Mouse (Mus musculus): ENCODE data around the gene Mb. TPM values are rescaled to one million over a fixed set of nuclear protein-coding genes. Genes with fewer than 3 reads are reported as not detected.
A peak's percentile ranks its signal among the peaks of the same experiment; 100 is the strongest.

Mb gene
- polyA plus RNA-seq, 1 experiment from 2014 or later = 1.4 TPM

DNA sequence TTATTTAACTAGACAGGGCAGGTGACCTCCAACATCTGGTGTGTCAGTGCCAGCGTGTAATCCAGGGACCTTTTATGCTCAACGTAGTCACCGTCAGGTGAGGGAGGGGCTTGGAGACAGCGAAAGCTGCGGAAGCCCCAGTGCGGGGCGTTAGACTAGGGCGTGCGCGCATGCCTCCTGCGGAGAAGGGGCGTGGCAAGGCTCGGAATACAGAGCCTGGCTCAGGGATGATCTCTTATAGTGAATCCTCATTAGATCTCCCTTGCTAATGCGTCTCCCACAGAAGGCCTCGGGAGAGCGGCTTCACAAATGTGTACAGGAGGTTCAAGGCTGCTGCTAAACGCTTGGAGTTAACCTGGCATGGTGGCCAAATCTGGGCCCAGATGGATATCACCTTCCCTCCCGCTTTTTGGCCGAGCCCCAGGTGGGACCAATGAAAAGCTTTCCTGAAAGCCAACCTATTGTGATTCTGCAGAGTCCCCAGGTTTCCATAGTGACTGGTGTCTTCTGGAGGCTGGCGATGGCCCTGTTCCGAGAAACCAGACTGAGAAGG is 62.9 kb downstream of the Mb start:
- no peaks in the 10 kb centered on the region for H3K9me3 ChIP-seq (ENCODE audit: control insufficient read depth, low read length)
- H3K27ac ChIP-seq (ENCODE audit: low read depth, low read length) = peak overlapping the region; percentile 66
- H3K4me3 ChIP-seq (ENCODE audit: low read depth, low read length) = peak overlapping the region; percentile 31
- 2% methylated on average over 21 of the region's 21 CpGs for WGBS
- H3K36me3 ChIP-seq (ENCODE audit: control insufficient read depth, insufficient read depth, low read length) = no peaks in the 10 kb centered on the region
- H3K9ac ChIP-seq (replicated peaks; ENCODE audit: low read depth, low read length) = peak overlapping the region; percentile 43
- H3K4me2 ChIP-seq (ENCODE audit: low read depth, low read length) = peak overlapping the region; percentile 58
- H3K27me3 ChIP-seq (ENCODE audit: control insufficient read depth, insufficient read depth, low read length) = no peaks in the 10 kb centered on the region
- peak; percentile 94 for ATAC-seq (ENCODE audit: low read depth)
- H3K4me1 ChIP-seq (ENCODE audit: control insufficient read depth, insufficient read depth, low read length) = peaks cover 9% of the 10 kb centered on the region; the same call in 1 of the 2 replicates

DNA sequence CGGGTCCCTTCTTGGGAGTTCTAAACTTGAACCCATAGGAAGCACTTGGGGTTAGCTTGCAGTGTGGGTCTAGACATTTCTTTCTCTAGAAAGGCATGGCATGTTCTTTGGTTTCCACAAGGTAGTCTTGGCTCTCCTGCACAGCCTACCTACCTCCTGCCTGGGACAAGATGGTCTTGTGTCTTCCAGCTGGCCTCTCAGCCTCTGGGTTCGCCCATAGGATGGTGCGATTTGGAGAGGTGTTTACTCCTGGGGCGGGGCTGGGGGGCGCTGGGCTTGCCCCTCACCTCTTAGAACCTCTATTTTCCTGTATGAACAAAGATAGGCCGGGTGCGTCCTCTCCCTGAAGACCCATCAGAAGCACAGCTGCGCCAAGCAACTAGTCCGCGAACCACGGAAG is 63.3 kb downstream of the Mb start:
- Histone ChIP-seq H3K27ac (ENCODE audit: low read depth, low read length) (peak overlapping the region; percentile 66; the same call in 1 of the 2 replicates), H3K36me3 (ENCODE audit: control insufficient read depth, insufficient read depth, low read length) (no peaks in the 10 kb centered on the region)

DNA sequence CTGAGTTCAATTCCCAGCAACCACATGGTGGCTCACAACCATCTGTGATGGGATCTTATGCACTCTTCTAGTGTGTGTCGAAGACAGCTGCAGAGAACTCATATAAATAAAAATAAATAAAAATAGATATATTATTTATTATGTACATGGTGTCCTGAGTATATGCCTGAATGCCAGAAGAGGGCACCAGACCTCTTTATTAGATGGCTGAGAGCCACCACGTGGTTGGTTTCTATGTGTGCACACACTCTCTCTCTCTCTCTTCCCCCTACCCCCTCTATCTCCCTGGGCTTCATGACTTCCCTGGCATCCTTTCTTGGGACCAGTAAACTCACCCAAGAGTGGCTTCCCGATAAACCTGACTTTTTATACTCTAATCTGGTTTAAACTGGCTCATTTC is 67.7 kb downstream of the Mb start:
- no peak for ATAC-seq (ENCODE audit: low read depth)
- no peak overlapping the region for H3K9ac ChIP-seq (replicated peaks; ENCODE audit: low read depth, low read length)
- WGBS = 49% methylated on average over 3 of the region's 3 CpGs
- no peaks in the 10 kb centered on the region for H3K27me3 ChIP-seq (ENCODE audit: control insufficient read depth, insufficient read depth, low read length)
- no peaks in the 10 kb centered on the region for H3K36me3 ChIP-seq (ENCODE audit: control insufficient read depth, insufficient read depth, low read length)
- H3K27ac ChIP-seq (ENCODE audit: low read depth, low read length) = no peak overlapping the region
- H3K4me1 ChIP-seq (ENCODE audit: control insufficient read depth, insufficient read depth, low read length) = peaks cover 3% of the 10 kb centered on the region; the same call in 1 of the 2 replicates
- no peaks in the 10 kb centered on the region for H3K9me3 ChIP-seq (ENCODE audit: control insufficient read depth, low read length)
- no peak overlapping the region for H3K4me2 ChIP-seq (ENCODE audit: low read depth, low read length)
- H3K4me3 ChIP-seq (ENCODE audit: low read depth, low read length) = no peak overlapping the region

More for the DNA sequence above, 63.3 kb downstream of the Mb start:
- peak; percentile 5; the same call in 1 of the 2 replicates for ATAC-seq (ENCODE audit: low read depth)
- WGBS = 14% methylated on average over 11 of the region's 11 CpGs
- Histone ChIP-seq H3K9ac (replicated peaks; ENCODE audit: low read depth, low read length) (peak overlapping the region; percentile 43), H3K4me1 (ENCODE audit: control insufficient read depth, insufficient read depth, low read length) (peaks cover 9% of the 10 kb centered on the region; the same call in 1 of the 2 replicates), H3K27me3 (ENCODE audit: control insufficient read depth, insufficient read depth, low read length) (no peaks in the 10 kb centered on the region), H3K4me2 (ENCODE audit: low read depth, low read length) (peak overlapping the region; percentile 58), H3K9me3 (ENCODE audit: control insufficient read depth, low read length) (no peaks in the 10 kb centered on the region), H3K4me3 (ENCODE audit: low read depth, low read length) (peak overlapping the region; percentile 31)

DNA sequence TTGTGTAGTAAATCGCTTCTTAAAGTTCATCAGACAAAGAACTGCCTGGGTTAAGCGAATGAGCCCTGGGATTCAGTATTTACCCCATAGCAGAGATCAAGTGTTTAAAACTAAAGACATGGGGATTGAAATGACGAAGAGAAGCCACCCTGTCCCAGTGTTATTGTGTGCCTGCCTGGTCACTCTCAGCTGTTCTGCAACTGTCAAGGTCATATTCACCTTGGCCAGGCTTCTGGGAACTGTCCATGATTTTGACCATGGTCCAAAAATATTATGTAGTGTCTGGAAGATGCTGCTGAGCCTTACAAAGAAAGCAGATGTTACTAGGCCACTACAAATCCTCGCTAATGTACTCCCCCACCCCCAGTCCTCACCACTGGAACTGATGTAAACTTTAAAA is 70.7 kb downstream of the Mb start:
- no peak overlapping the region for H3K4me2 ChIP-seq (ENCODE audit: low read depth, low read length)
- no peaks in the 10 kb centered on the region for H3K9me3 ChIP-seq (ENCODE audit: control insufficient read depth, low read length)
- 87% methylated on average over 4 of the region's 4 CpGs for WGBS
- no peak overlapping the region for H3K9ac ChIP-seq (replicated peaks; ENCODE audit: low read depth, low read length)
- H3K4me3 ChIP-seq (ENCODE audit: low read depth, low read length) = no peak overlapping the region
- no peaks in the 10 kb centered on the region for H3K27me3 ChIP-seq (ENCODE audit: control insufficient read depth, insufficient read depth, low read length)
- no peak overlapping the region for H3K27ac ChIP-seq (ENCODE audit: low read depth, low read length)
- H3K4me1 ChIP-seq (ENCODE audit: control insufficient read depth, insufficient read depth, low read length) = no peaks in the 10 kb centered on the region
- no peak for ATAC-seq (ENCODE audit: low read depth)
- no peaks in the 10 kb centered on the region for H3K36me3 ChIP-seq (ENCODE audit: control insufficient read depth, insufficient read depth, low read length)

DNA sequence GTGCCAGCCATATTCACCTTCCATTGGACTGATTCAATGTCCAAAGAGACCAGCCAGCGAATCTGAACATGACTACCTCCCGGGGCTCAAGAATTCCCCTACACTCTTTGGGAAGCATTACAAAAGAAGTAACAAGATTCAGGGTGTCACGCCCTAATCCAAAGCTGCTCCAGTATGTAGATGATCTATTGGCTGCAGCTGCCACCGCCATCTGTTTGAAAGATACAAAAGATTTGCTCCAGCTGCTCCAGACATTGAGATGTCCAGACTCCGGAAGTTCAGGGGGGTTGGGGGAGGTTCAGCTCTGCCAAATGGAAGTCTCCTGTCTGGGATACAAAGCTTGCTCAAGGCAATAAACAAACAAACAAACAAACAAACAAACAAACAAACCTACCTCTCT is 73.9 kb downstream of the Mb start:
- Histone ChIP-seq H3K4me3 (ENCODE audit: low read depth, low read length) (no peak overlapping the region), H3K4me2 (ENCODE audit: low read depth, low read length) (no peak overlapping the region), H3K36me3 (ENCODE audit: control insufficient read depth, insufficient read depth, low read length) (no peaks in the 10 kb centered on the region), H3K27me3 (ENCODE audit: control insufficient read depth, insufficient read depth, low read length) (no peaks in the 10 kb centered on the region), H3K9me3 (ENCODE audit: control insufficient read depth, low read length) (no peaks in the 10 kb centered on the region), H3K27ac (ENCODE audit: low read depth, low read length) (no peak overlapping the region), H3K4me1 (ENCODE audit: control insufficient read depth, insufficient read depth, low read length) (no peaks in the 10 kb centered on the region), H3K9ac (replicated peaks; ENCODE audit: low read depth, low read length) (no peak overlapping the region)
- WGBS = 25% methylated on average over 5 of the region's 5 CpGs
- no peak for ATAC-seq (ENCODE audit: low read depth)

DNA sequence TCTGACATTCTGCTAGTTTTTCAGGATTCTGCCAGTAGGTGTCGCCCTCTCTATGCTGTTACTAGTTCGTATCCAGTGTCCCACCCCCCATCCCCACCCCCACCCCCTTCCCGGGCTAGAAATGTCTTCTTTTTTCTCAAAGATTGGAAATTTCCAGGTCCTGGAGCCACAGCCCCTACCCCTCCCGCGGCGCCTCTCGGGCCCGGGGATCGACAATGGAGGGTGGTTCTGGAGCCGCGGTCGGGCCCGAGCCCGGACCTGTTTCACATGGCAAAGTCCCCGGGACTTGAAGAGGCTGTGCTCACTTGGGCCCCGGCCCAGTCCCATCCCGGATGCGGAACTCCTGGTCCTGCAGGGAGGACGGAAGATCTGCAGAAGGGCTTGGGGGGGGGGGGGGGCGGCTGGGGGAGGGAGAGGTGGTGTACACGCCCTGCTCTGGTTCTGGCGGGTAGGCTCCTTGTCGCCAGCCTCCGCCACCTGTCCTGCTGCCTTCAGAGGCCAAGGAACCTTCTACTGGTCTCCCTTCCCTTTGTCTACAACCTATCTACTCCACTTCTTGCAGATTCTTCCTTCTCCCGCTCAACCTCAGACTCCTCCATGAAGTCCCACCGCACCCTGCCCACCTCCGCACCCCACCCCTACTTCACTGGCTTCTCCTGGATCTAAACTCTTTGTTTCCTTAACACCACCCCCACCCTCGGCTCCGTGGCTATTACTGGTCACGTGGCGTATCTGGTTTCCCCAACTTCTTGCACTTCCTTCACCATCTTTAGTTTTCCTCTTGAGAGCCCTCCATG is 76.4 kb downstream of the Mb start:
- peak overlapping the region; percentile 73 for H3K9ac ChIP-seq (replicated peaks; ENCODE audit: low read depth, low read length)
- H3K27ac ChIP-seq (ENCODE audit: low read depth, low read length) = no peak overlapping the region
- no peaks in the 10 kb centered on the region for H3K27me3 ChIP-seq (ENCODE audit: control insufficient read depth, insufficient read depth, low read length)
- no peaks in the 10 kb centered on the region for H3K36me3 ChIP-seq (ENCODE audit: control insufficient read depth, insufficient read depth, low read length)
- peak overlapping the region; percentile 50 for H3K4me3 ChIP-seq (ENCODE audit: low read depth, low read length)
- peak overlapping the region; percentile 78 for H3K4me2 ChIP-seq (ENCODE audit: low read depth, low read length)
- H3K4me1 ChIP-seq (ENCODE audit: control insufficient read depth, insufficient read depth, low read length) = no peaks in the 10 kb centered on the region
- 8% methylated on average over 26 of the region's 31 CpGs for WGBS
- H3K9me3 ChIP-seq (ENCODE audit: control insufficient read depth, low read length) = no peaks in the 10 kb centered on the region
- ATAC-seq (ENCODE audit: low read depth) = peak; percentile 60

DNA sequence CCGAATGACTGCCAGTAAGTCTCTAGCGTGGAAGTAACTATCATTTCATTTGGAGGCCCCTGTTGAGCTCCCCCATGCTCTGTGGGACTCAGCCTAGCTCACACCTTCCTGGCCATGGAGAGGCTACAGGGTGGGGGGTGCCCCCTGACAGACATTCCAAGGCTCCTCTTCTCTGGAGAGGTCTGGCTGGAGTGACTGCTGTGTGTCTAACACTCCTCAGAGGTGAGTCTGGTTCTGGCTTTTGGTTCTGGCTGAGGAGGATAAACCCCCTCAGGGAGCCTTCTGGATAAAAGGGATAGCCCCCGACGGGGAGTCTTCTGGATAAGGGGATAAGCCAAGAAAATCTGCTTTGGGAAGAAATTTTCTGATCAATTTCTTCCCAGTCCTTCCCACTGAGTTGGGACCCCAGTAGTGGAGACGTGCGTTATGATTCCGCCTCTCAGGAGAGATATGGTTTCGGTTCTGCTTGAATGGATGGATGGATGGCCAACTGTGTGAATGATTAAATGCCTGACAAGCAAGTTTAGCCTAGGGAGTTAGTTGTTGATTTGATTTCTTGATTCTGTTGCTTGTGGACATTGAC is 77.1 kb downstream of the Mb start:
- H3K27ac ChIP-seq (ENCODE audit: low read depth, low read length) = no peak overlapping the region
- no peaks in the 10 kb centered on the region for H3K9me3 ChIP-seq (ENCODE audit: control insufficient read depth, low read length)
- H3K9ac ChIP-seq (replicated peaks; ENCODE audit: low read depth, low read length) = no peak overlapping the region; the same call in 1 of the 2 replicates
- H3K36me3 ChIP-seq (ENCODE audit: control insufficient read depth, insufficient read depth, low read length) = no peaks in the 10 kb centered on the region
- peak overlapping the region; percentile 78; the same call in 1 of the 2 replicates for H3K4me2 ChIP-seq (ENCODE audit: low read depth, low read length)
- peak overlapping the region; percentile 50 for H3K4me3 ChIP-seq (ENCODE audit: low read depth, low read length)
- 24% methylated on average over 8 of the region's 8 CpGs for whole genome bisulfite sequencing
- no peaks in the 10 kb centered on the region for H3K4me1 ChIP-seq (ENCODE audit: control insufficient read depth, insufficient read depth, low read length)
- no peaks in the 10 kb centered on the region for H3K27me3 ChIP-seq (ENCODE audit: control insufficient read depth, insufficient read depth, low read length)
- 0 out of 2 replicates have a peak, but pooled peaks have one; percentile 34 for ATAC-seq (ENCODE audit: low read depth)

DNA sequence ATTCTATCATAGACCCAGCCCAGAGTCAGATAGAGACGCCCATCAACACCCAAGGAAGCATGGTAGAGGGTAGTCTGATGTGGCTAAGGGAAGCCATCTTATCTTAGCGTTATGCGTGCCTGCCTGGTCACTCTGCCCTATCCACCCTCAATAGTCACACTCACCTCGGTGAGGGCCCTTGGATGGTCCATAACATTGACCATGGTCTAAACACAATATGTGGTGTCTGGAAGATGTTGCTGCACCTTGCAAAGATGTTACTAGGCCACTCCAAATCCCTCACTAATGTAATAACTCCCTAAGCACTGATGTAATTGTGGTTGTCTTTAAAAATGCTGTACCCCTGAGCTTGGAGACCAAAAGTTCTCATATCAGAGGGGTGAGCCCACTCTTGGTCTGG is 77.8 kb downstream of the Mb start:
- no peaks in the 10 kb centered on the region for H3K36me3 ChIP-seq (ENCODE audit: control insufficient read depth, insufficient read depth, low read length)
- ATAC-seq (ENCODE audit: low read depth) = no peak
- no peaks in the 10 kb centered on the region for H3K4me1 ChIP-seq (ENCODE audit: control insufficient read depth, insufficient read depth, low read length)
- no peak overlapping the region for H3K9ac ChIP-seq (replicated peaks; ENCODE audit: low read depth, low read length)
- H3K27me3 ChIP-seq (ENCODE audit: control insufficient read depth, insufficient read depth, low read length) = no peaks in the 10 kb centered on the region
- no peak overlapping the region for H3K4me3 ChIP-seq (ENCODE audit: low read depth, low read length)
- WGBS = 93% methylated on average over 4 of the region's 4 CpGs
- no peak overlapping the region for H3K4me2 ChIP-seq (ENCODE audit: low read depth, low read length)
- no peak overlapping the region for H3K27ac ChIP-seq (ENCODE audit: low read depth, low read length)
- H3K9me3 ChIP-seq (ENCODE audit: control insufficient read depth, low read length) = no peaks in the 10 kb centered on the region
